Comparison of ENCODE assay signal across 10 mouse cellular contexts in genomic region chr2:25620852-25621228, GRCm38 (mm10). TPM values are rescaled to one million over a fixed set of nuclear protein-coding genes. Genes with fewer than 3 reads are reported as not detected.
DNase-seq lines count a peak whose midpoint lies in the region; ATAC-seq and TF ChIP-seq lines count a peak whose summit lies in the region.
"Had no signal": no experiment of that assay in that cellular context is flagged by ENCODE, and none has a peak within 500 bp of the region (broad histone marks: within the 10 kb centered on the region; RNA-seq: fewer than 3 reads in every experiment).

No protein-coding gene starts in this region.

- no peaks in the 10 kb centered on the region for H3K9me3 ChIP-seq in limb, embryonic 12.5 days
- H3K9me3 ChIP-seq in neural tube, embryonic 14.5 days (ENCODE audit: control insufficient read depth, low read length) = no peaks in the 10 kb centered on the region

- ATAC-seq in limb, embryonic 12.5 days (ENCODE audit: insufficient number of reproducible peaks, insufficient read depth, low FRiP score, low TSS enrichment, low read depth) = no peak
- no peak for ATAC-seq in neural tube, embryonic 14.5 days (ENCODE audit: low read depth)

- no peak for TF ChIP-seq POLR2A in cerebellum, adult 2 months (IDR thresholded peaks at IDR 0.05; ENCODE audit: borderline replicate concordance, insufficient read depth, low read length)
- TF ChIP-seq POLR2A in liver, adult 2 months (IDR thresholded peaks at IDR 0.05; ENCODE audit: extremely low read depth, insufficient read depth, low read length) = no peak

- H3K36me3 ChIP-seq in liver, adult 2 months (ENCODE audit: control insufficient read depth, insufficient read depth, low read length) = peaks cover 2% of the 10 kb centered on the region; the same call in 1 of the 2 replicates
- H3K36me3 ChIP-seq in limb, embryonic 12.5 days = no peaks in the 10 kb centered on the region
- H3K36me3 ChIP-seq in neural tube, embryonic 14.5 days (ENCODE audit: control insufficient read depth, insufficient read depth, low read length) = no peaks in the 10 kb centered on the region

- peak overlapping the region; percentile 86 for H3K4me3 ChIP-seq in cerebellum, adult 2 months (replicated peaks; ENCODE audit: insufficient read depth, low read depth, low read length)
- no peak overlapping the region for H3K4me3 ChIP-seq in liver, adult 2 months (ENCODE audit: insufficient read depth, low read depth, low read length)
- no peak overlapping the region; the same call in 1 of the 2 replicates for H3K4me3 ChIP-seq in limb, embryonic 12.5 days (replicated peaks)
- no peak overlapping the region for H3K4me3 ChIP-seq in neural tube, embryonic 14.5 days (ENCODE audit: low read depth, low read length)

- H3K27ac ChIP-seq in cerebellum, adult 2 months (ENCODE audit: insufficient read depth, low read length) = peak overlapping the region; percentile 25
- H3K27ac ChIP-seq in liver, adult 2 months (replicated peaks; ENCODE audit: insufficient read depth, low read depth, low read length) = no peak overlapping the region
- H3K27ac ChIP-seq in limb, embryonic 12.5 days = no peak overlapping the region
- H3K27ac ChIP-seq in neural tube, embryonic 14.5 days (ENCODE audit: low read depth, low read length) = no peak overlapping the region

- H3K9ac ChIP-seq in liver, adult 2 months (ENCODE audit: low read depth, low read length) = 0 out of 2 replicates have a peak overlapping the region, but pooled peaks have one; percentile 10
- no peak overlapping the region; the same call in 1 of the 2 replicates for H3K9ac ChIP-seq in limb, embryonic 12.5 days (replicated peaks)
- no peak overlapping the region for H3K9ac ChIP-seq in neural tube, embryonic 14.5 days (replicated peaks; ENCODE audit: low read depth, low read length)

- H3K27me3 ChIP-seq in cerebellum, adult 2 months (ENCODE audit: control insufficient read depth, insufficient read depth, low read length) = no peaks in the 10 kb centered on the region
- no peaks in the 10 kb centered on the region for H3K27me3 ChIP-seq in liver, adult 2 months (ENCODE audit: control insufficient read depth, insufficient read depth, low read length)
- H3K27me3 ChIP-seq in limb, embryonic 12.5 days = peaks cover 46% of the 10 kb centered on the region
- peaks cover 6% of the 10 kb centered on the region; the same call in 1 of the 2 replicates for H3K27me3 ChIP-seq in neural tube, embryonic 14.5 days (ENCODE audit: control insufficient read depth, insufficient read depth, low read length)

- H3K4me2 ChIP-seq in limb, embryonic 12.5 days = peak overlapping the region; percentile 78
- H3K4me2 ChIP-seq in neural tube, embryonic 14.5 days (ENCODE audit: low read depth, low read length) = peak overlapping the region; percentile 76; the same call in 1 of the 2 replicates

- 19% methylated on average over 4 of the region's 4 CpGs for WGBS in cerebellum, adult 2 months
- 86% methylated on average over 4 of the region's 4 CpGs for WGBS in liver, adult 2 months
- WGBS in limb, embryonic 12.5 days = 86% methylated on average over 4 of the region's 4 CpGs
- 91% methylated on average over 4 of the region's 4 CpGs for WGBS in neural tube, embryonic 14.5 days

- H3K79me2 ChIP-seq in liver, adult 2 months (ENCODE audit: control insufficient read depth, insufficient read depth, low read length) = no peaks in the 10 kb centered on the region

- peaks cover 11% of the 10 kb centered on the region for H3K4me1 ChIP-seq in cerebellum, adult 2 months (ENCODE audit: control insufficient read depth, insufficient read depth, low read length)
- no peaks in the 10 kb centered on the region for H3K4me1 ChIP-seq in liver, adult 2 months (ENCODE audit: control insufficient read depth, insufficient read depth, low read length)
- peaks cover 19% of the 10 kb centered on the region for H3K4me1 ChIP-seq in limb, embryonic 12.5 days (replicated peaks)
- 0 out of 2 replicates have a peak, but pooled peaks cover 3% of the 10 kb centered on the region for H3K4me1 ChIP-seq in neural tube, embryonic 14.5 days (ENCODE audit: control insufficient read depth, insufficient read depth, low read length)

- TF ChIP-seq CTCF in cerebellum, adult 2 months (IDR thresholded peaks at IDR 0.05; ENCODE audit: borderline replicate concordance, insufficient read depth, low read depth, low read length) = no peak
- no peak for TF ChIP-seq CTCF in liver, adult 2 months (IDR thresholded peaks at IDR 0.05; ENCODE audit: low read depth, low read length)

- no peak for DNase-seq in cerebellum, adult 2 months
- DNase-seq in cerebellum, adult 11-12 months = no peak
- no peak for DNase-seq in liver, adult 2 months (ENCODE audit: extremely low read depth, low read depth, low spot score)
- DNase-seq in liver = no peak
- DNase-seq in cerebellum, adult 8-10 months = no peak
- DNase-seq in cerebellum, adult 18-20 months = no peak

RNA-seq across cellular contexts. Expression of gene Tmem141, which starts 1.0 kb away (rescaled TPM):
- 79.7 and 85.7 TPM in 2 replicates for polyA plus RNA-seq in cerebellum, adult 2 months (2012; rRNA removed)
- 40.0 and 40.9 TPM in 2 replicates for total RNA-seq in liver, adult 2 months (2014; rRNA removed)
- polyA plus RNA-seq in liver, adult 2 months (2012; rRNA removed) = 28.5 and 30.9 TPM in 2 replicates
- 21.9 and 22.6 TPM in 2 replicates for polyA plus RNA-seq in limb, embryonic 12.5 days (2016; fragmentation: Nextera tagmentation; extraction: Ambion mirVana)
- 48.5 and 55.3 TPM in 2 replicates for polyA plus RNA-seq in neural tube, embryonic 14.5 days (2014; fragmentation: Nextera tagmentation; extraction: Ambion mirVana)

RNA-seq across cellular contexts. Expression of gene Ccdc183, which starts 3.4 kb away (rescaled TPM):
- 0.05 TPM in 1 of 2 replicates, not detected in the other for polyA plus RNA-seq in cerebellum, adult 2 months (2012; rRNA removed)
- total RNA-seq in liver, adult 2 months (2014; rRNA removed) = under 0.01 and 0.07 TPM in 2 replicates
- polyA plus RNA-seq in liver, adult 2 months (2012; rRNA removed) = 0.06 TPM in 1 of 2 replicates, not detected in the other
- 0.18 and 0.27 TPM in 2 replicates for polyA plus RNA-seq in limb, embryonic 12.5 days (2016; fragmentation: Nextera tagmentation; extraction: Ambion mirVana)
- 0.33 and 0.43 TPM in 2 replicates for polyA plus RNA-seq in neural tube, embryonic 14.5 days (2014; fragmentation: Nextera tagmentation; extraction: Ambion mirVana)
- total RNA-seq: gastrocnemius, postnatal 10 days had no signal

RNA-seq across cellular contexts. Expression of gene Fcna, which starts 7.0 kb away (rescaled TPM):
- 0.31 and 0.35 TPM in 2 replicates for polyA plus RNA-seq in cerebellum, adult 2 months (2012; rRNA removed)
- total RNA-seq in liver, adult 2 months (2014; rRNA removed) = 35.4 and 63.2 TPM in 2 replicates
- polyA plus RNA-seq in liver, adult 2 months (2012; rRNA removed) = 27.1 and 36.5 TPM in 2 replicates
- polyA plus RNA-seq in limb, embryonic 12.5 days (2016; fragmentation: Nextera tagmentation; extraction: Ambion mirVana) = 0.40 and 0.68 TPM in 2 replicates
- 0.63 and 3.3 TPM in 2 replicates for polyA plus RNA-seq in neural tube, embryonic 14.5 days (2014; fragmentation: Nextera tagmentation; extraction: Ambion mirVana)
- polyA plus RNA-seq: Patski had no signal

RNA-seq across cellular contexts. Expression of gene Rabl6, which starts 12.5 kb away (rescaled TPM):
- 161 and 172 TPM in 2 replicates for polyA plus RNA-seq in cerebellum, adult 2 months (2012; rRNA removed)
- 11.7 and 15.4 TPM in 2 replicates for total RNA-seq in liver, adult 2 months (2014; rRNA removed)
- polyA plus RNA-seq in liver, adult 2 months (2012; rRNA removed) = 20.6 and 29.6 TPM in 2 replicates
- 81.3 and 83.0 TPM in 2 replicates for polyA plus RNA-seq in limb, embryonic 12.5 days (2016; fragmentation: Nextera tagmentation; extraction: Ambion mirVana)
- 64.2 and 66.6 TPM in 2 replicates for polyA plus RNA-seq in neural tube, embryonic 14.5 days (2014; fragmentation: Nextera tagmentation; extraction: Ambion mirVana)

RNA-seq across cellular contexts. Expression of gene Lcn8, which starts 32.1 kb away (rescaled TPM):
- not detected in 2 replicates for polyA plus RNA-seq in cerebellum, adult 2 months (2012; rRNA removed)
- total RNA-seq in liver, adult 2 months (2014; rRNA removed) = not detected in 2 replicates
- not detected in 2 replicates for polyA plus RNA-seq in liver, adult 2 months (2012; rRNA removed)
- polyA plus RNA-seq in limb, embryonic 12.5 days (2016; fragmentation: Nextera tagmentation; extraction: Ambion mirVana) = 0.36 TPM in 1 of 2 replicates, not detected in the other
- not detected in 2 replicates for polyA plus RNA-seq in neural tube, embryonic 14.5 days (2014; fragmentation: Nextera tagmentation; extraction: Ambion mirVana)
- polyA plus RNA-seq: Patski had no signal
